Mouse (Mus musculus): ENCODE measurements around the gene Cdh18. TPM values are rescaled to one million over a fixed set of nuclear protein-coding genes. Genes with fewer than 3 reads are reported as not detected.
A peak's percentile ranks its signal among the peaks of the same experiment; 100 is the strongest.
"Not testable (repeated sequence)": the region's sequence is repeated elsewhere in the genome, so short reads cannot be mapped to it uniquely, and the experiment has no call there.

Cdh18 gene
- polyA plus RNA-seq, 1 experiment from 2014 or later: 14.6 TPM

- H3K27ac ChIP-seq (replicated peaks); H3K4me3 ChIP-seq (replicated peaks); H3K27me3 ChIP-seq (replicated peaks); H3K36me3 ChIP-seq; H3K4me1 ChIP-seq; ATAC-seq (ENCODE audit: low FRiP score); H3K9me3 ChIP-seq (replicated peaks); H3K4me2 ChIP-seq; H3K9ac ChIP-seq (replicated peaks): not testable (repeated sequence)
- 94% methylated on average over 3 of the region's 3 CpGs for WGBS
Observed at GRCm38 (mm10) chr15:22766591-22766990, 217.8 kb downstream of the Cdh18 start.

DNA sequence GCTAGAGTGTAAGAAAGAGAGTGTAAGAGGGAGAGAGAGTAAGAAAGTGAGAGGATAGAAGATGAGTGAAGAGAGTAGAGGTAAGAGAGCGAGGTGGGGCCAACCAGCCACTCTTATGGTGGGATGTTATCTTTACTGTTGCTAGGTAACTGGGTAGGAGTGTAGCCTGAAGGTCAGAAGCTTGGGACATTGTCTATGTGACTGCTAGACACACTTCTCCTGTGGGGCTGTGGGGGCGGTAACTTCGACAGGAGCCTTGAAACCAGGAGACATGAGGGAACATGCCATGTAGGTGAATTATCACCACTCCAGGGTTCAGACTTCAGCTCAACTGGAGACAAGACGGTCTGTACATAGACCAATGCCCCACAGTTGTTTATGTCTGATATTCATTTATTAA lies 227.5 kb downstream of the Cdh18 start:
- ATAC-seq (ENCODE audit: low FRiP score): no peak
- WGBS: 89% methylated on average over 4 of the region's 4 CpGs

GRCm38 (mm10) chr15:22789696-22790095 lies 240.9 kb downstream of the Cdh18 start:
- no peaks in the 10 kb centered on the region for H3K36me3 ChIP-seq
- H3K4me2 ChIP-seq: peak overlapping the region; percentile 23
- no peak overlapping the region for H3K4me3 ChIP-seq (replicated peaks)
- no peaks in the 10 kb centered on the region for H3K27me3 ChIP-seq (replicated peaks)
- no peaks in the 10 kb centered on the region for H3K9me3 ChIP-seq (replicated peaks)
- 57% methylated on average over 6 of the region's 6 CpGs for WGBS
- no peak overlapping the region for H3K27ac ChIP-seq (replicated peaks)
- ATAC-seq (ENCODE audit: low FRiP score): no peak
- no peak overlapping the region for H3K9ac ChIP-seq (replicated peaks)
- no peaks in the 10 kb centered on the region for H3K4me1 ChIP-seq

More for the DNA sequence above, 227.5 kb downstream of the Cdh18 start:
- no peak overlapping the region for H3K4me3 ChIP-seq (replicated peaks)
- no peaks in the 10 kb centered on the region for H3K27me3 ChIP-seq (replicated peaks)
- no peak overlapping the region for H3K9ac ChIP-seq (replicated peaks)
- H3K9me3 ChIP-seq (replicated peaks): no peaks in the 10 kb centered on the region
- no peak overlapping the region for H3K27ac ChIP-seq (replicated peaks)
- H3K36me3 ChIP-seq: no peaks in the 10 kb centered on the region
- no peaks in the 10 kb centered on the region for H3K4me1 ChIP-seq
- H3K4me2 ChIP-seq: no peak overlapping the region

DNA sequence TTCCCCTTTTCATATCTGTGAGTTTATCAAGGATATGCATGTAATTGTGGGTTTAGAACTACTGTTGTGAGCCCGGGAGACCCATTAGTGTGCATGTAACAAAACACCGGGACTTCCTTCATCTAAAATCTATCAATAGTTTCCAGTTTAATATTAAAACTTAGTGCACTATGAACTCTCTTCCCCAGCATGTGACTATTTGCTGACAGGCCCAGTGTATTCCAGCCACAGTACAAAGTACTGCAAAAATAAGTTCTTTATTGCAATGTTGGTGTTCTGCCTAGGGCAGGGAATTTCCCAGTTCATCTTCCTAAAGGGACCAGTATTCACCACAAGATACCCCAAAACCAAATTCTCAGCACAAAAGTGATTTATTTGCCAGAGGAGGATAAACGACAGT lies 243.0 kb downstream of the Cdh18 start:
- H3K4me1 ChIP-seq: no peaks in the 10 kb centered on the region
- WGBS: 91% methylated on average over 3 of the region's 3 CpGs
- no peak overlapping the region for H3K9ac ChIP-seq (replicated peaks)
- no peak overlapping the region for H3K4me3 ChIP-seq (replicated peaks)
- H3K27me3 ChIP-seq (replicated peaks): no peaks in the 10 kb centered on the region
- ATAC-seq (ENCODE audit: low FRiP score): no peak
- no peaks in the 10 kb centered on the region for H3K9me3 ChIP-seq (replicated peaks)
- no peaks in the 10 kb centered on the region for H3K36me3 ChIP-seq
- no peak overlapping the region for H3K27ac ChIP-seq (replicated peaks)
- H3K4me2 ChIP-seq: no peak overlapping the region

DNA sequence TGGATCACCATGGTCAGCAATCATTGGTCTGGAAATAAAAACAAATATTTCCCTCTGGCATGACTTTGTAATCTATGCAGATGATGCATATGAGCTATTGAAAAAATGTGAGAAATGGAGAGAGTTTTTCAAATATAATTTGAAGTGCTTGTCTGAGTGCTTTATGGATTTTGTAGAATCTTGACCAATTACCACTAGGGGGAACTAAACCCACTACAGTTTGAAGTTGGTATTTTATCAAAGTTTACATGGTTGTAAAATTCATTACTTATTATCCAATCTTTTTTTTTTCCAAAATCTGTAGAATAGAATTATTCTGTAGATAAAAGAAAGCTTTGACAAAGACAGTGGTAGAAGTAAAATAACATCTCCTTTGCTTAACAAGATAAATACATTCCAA lies 284.3 kb downstream of the Cdh18 start:
- no peaks in the 10 kb centered on the region for H3K4me1 ChIP-seq
- H3K4me3 ChIP-seq (replicated peaks): no peak overlapping the region
- no peaks in the 10 kb centered on the region for H3K9me3 ChIP-seq (replicated peaks)
- no peak for ATAC-seq (ENCODE audit: low FRiP score)
- no peak overlapping the region for H3K9ac ChIP-seq (replicated peaks)
- H3K36me3 ChIP-seq: no peaks in the 10 kb centered on the region
- H3K4me2 ChIP-seq: no peak overlapping the region
- no peaks in the 10 kb centered on the region for H3K27me3 ChIP-seq (replicated peaks)
- H3K27ac ChIP-seq (replicated peaks): no peak overlapping the region

DNA sequence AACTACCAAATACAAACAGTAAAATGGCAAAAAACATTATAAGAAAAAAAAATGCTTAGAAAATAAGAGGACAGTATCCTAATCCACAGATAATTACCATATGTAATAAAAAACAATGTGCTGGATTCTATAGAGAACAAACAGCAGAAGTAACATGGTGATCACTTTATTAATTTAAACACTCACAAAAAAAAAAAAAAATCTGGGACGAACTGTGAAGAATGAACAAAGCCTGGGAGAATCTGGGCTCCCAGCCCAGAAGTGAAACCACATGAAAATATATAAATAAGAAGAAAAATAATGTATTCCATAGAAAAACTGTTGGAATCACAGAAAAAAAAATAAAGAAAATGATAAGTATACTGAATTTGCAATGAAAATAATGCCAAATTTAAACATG lies 288.4 kb downstream of the Cdh18 start:
- Histone ChIP-seq H3K27ac (replicated peaks) (no peak overlapping the region), H3K9me3 (replicated peaks) (no peaks in the 10 kb centered on the region), H3K9ac (replicated peaks) (no peak overlapping the region), H3K27me3 (replicated peaks) (no peaks in the 10 kb centered on the region), H3K4me1 (no peaks in the 10 kb centered on the region), H3K4me3 (replicated peaks) (no peak overlapping the region), H3K36me3 (no peaks in the 10 kb centered on the region), H3K4me2 (no peak overlapping the region)
- ATAC-seq (ENCODE audit: low FRiP score): no peak
- WGBS: 69% methylated on average over 1 of the region's 1 CpGs

- Histone ChIP-seq H3K27me3 (replicated peaks) (no peaks in the 10 kb centered on the region), H3K9me3 (replicated peaks) (no peaks in the 10 kb centered on the region), H3K9ac (replicated peaks) (no peak overlapping the region), H3K36me3 (no peaks in the 10 kb centered on the region), H3K4me1 (no peaks in the 10 kb centered on the region), H3K4me2 (no peak overlapping the region), H3K27ac (replicated peaks) (no peak overlapping the region), H3K4me3 (replicated peaks) (no peak overlapping the region)
- ATAC-seq (ENCODE audit: low FRiP score): no peak
Observed at GRCm38 (mm10) chr15:22857704-22858103, 308.9 kb downstream of the Cdh18 start.

GRCm38 (mm10) chr15:22870679-22871078 lies 321.9 kb downstream of the Cdh18 start:
- Histone ChIP-seq H3K4me2 (no peak overlapping the region), H3K9me3 (replicated peaks) (no peaks in the 10 kb centered on the region), H3K4me3 (replicated peaks) (no peak overlapping the region), H3K36me3 (no peaks in the 10 kb centered on the region), H3K27me3 (replicated peaks) (no peaks in the 10 kb centered on the region), H3K27ac (replicated peaks) (no peak overlapping the region), H3K9ac (replicated peaks) (no peak overlapping the region), H3K4me1 (no peaks in the 10 kb centered on the region)
- 75% methylated on average over 1 of the region's 1 CpGs for WGBS
- ATAC-seq (ENCODE audit: low FRiP score): no peak

- no peaks in the 10 kb centered on the region for H3K4me1 ChIP-seq
- 76% methylated on average over 4 of the region's 4 CpGs for WGBS
Observed at GRCm38 (mm10) chr15:22897724-22898123, 348.9 kb downstream of the Cdh18 start.

DNA sequence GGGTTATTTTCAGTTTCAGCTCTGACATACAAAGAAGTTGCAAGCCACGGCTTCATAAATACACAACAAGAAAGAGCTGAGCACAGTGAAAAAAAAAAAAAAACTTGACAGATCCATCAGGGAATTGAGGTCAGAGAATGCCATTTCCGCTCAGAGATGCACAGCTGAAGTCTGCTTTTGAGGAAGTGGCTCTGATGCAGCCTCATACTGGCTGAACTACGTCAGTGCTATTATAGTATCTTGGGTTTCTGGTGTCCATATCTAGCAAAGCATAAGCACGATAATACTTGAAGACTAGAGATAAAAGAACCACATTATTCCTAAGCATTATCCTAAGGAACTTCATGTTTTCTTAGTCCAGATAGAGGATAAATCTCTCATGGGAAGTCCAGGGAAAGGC lies 349.4 kb downstream of the Cdh18 start:
- Histone ChIP-seq H3K9ac (replicated peaks) (no peak overlapping the region), H3K27me3 (replicated peaks) (no peaks in the 10 kb centered on the region), H3K36me3 (no peaks in the 10 kb centered on the region), H3K4me1 (no peaks in the 10 kb centered on the region), H3K4me2 (no peak overlapping the region), H3K9me3 (replicated peaks) (no peaks in the 10 kb centered on the region), H3K27ac (replicated peaks) (no peak overlapping the region), H3K4me3 (replicated peaks) (no peak overlapping the region)
- 81% methylated on average over 4 of the region's 4 CpGs for WGBS
- no peak for ATAC-seq (ENCODE audit: low FRiP score)

More at GRCm38 (mm10) chr15:22897724-22898123, 348.9 kb downstream of the Cdh18 start:
- no peak for ATAC-seq (ENCODE audit: low FRiP score)
- Histone ChIP-seq H3K4me3 (replicated peaks) (no peak overlapping the region), H3K27ac (replicated peaks) (no peak overlapping the region), H3K9ac (replicated peaks) (no peak overlapping the region), H3K36me3 (no peaks in the 10 kb centered on the region), H3K4me2 (no peak overlapping the region), H3K27me3 (replicated peaks) (no peaks in the 10 kb centered on the region), H3K9me3 (replicated peaks) (no peaks in the 10 kb centered on the region)

DNA sequence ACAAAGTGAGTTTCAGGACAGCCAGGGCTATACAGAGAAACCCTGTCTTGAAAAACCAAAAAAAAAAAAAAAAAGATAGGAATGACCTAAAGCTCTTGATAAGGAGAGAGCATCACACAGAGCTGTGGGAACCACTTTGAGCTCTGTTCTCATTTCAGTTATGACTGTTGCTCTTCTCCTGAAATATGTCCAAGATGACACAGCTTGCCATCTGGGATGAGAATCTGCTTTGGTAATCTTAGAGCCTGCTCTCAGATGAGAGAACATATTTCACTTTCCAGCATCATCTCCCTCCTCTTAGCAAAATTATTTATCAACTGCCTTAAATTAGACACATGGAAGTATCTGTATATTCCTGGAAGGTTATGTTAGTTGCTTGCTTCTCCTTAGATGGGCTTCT lies 365.6 kb downstream of the Cdh18 start:
- Histone ChIP-seq H3K36me3 (no peaks in the 10 kb centered on the region), H3K4me2 (no peak overlapping the region), H3K4me1 (no peaks in the 10 kb centered on the region), H3K9ac (replicated peaks) (no peak overlapping the region), H3K27ac (replicated peaks) (no peak overlapping the region), H3K4me3 (replicated peaks) (no peak overlapping the region), H3K9me3 (replicated peaks) (no peaks in the 10 kb centered on the region), H3K27me3 (replicated peaks) (no peaks in the 10 kb centered on the region)
- ATAC-seq (ENCODE audit: low FRiP score): no peak

- no peaks in the 10 kb centered on the region for H3K36me3 ChIP-seq
- no peaks in the 10 kb centered on the region for H3K9me3 ChIP-seq (replicated peaks)
- no peak overlapping the region for H3K9ac ChIP-seq (replicated peaks)
- no peaks in the 10 kb centered on the region for H3K4me1 ChIP-seq
- H3K4me3 ChIP-seq (replicated peaks): no peak overlapping the region
- no peak for ATAC-seq (ENCODE audit: low FRiP score)
- H3K27ac ChIP-seq (replicated peaks): no peak overlapping the region
- 61% methylated on average over 4 of the region's 4 CpGs for WGBS
- H3K27me3 ChIP-seq (replicated peaks): no peaks in the 10 kb centered on the region
- no peak overlapping the region for H3K4me2 ChIP-seq
Observed at GRCm38 (mm10) chr15:22934293-22934692, 385.5 kb downstream of the Cdh18 start.

DNA sequence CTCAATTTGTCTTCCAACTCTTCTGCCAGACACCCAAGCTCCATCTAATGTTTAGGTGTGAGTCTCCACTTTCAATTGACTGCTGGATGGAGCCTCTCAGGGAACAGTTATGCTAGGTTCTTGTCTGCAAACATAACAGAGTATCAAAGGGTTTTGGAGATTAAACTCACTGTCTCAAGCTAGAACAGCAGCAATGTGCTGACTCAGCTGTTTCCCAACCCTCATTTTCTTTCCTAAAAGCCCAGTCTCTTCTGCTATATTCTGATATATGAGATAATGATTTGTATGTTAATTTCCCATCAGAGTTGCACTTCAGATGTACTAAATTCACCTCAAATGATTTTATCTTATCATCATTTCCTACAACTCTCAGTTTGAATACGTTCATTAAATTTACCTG lies 398.4 kb downstream of the Cdh18 start:
- Histone ChIP-seq H3K4me3 (replicated peaks) (no peak overlapping the region), H3K4me2 (no peak overlapping the region), H3K27ac (replicated peaks) (no peak overlapping the region), H3K9me3 (replicated peaks) (no peaks in the 10 kb centered on the region), H3K27me3 (replicated peaks) (no peaks in the 10 kb centered on the region), H3K36me3 (no peaks in the 10 kb centered on the region), H3K9ac (replicated peaks) (no peak overlapping the region), H3K4me1 (no peaks in the 10 kb centered on the region)
- no peak for ATAC-seq (ENCODE audit: low FRiP score)
- 83% methylated on average over 1 of the region's 1 CpGs for WGBS
